Mouse (Mus musculus) limb, embryonic 10.5 days (tissue): ENCODE measurements around the gene Glis1. TPM values are rescaled to one million over a fixed set of nuclear protein-coding genes. Genes with fewer than 3 reads are reported as not detected.

ENCODE experiments used
- DNase-seq: peaks from one replicate; pipeline ENCODE4 v3.0.0-alpha.2; 2017; ENCODE audit warnings: low spot score
- H3K27ac ChIP-seq: fragments of 300-500 bp; sonication (generic); 2 replicates; pipeline ENCODE4 v1.5.1; 2016; ENCODE audit warnings: mild to moderate bottlenecking
- H3K27me3 ChIP-seq: fragments of 300-500 bp; sonication (generic); 2 replicates; pipeline ENCODE4 v1.6.1; 2016; ENCODE audit warnings: low read depth, mild to moderate bottlenecking; ENCODE audit not compliant: poor library complexity, severe bottlenecking
- H3K36me3 ChIP-seq: fragments of 300-500 bp; sonication (generic); 2 replicates; pipeline ENCODE4 v1.6.1; 2016; ENCODE audit warnings: mild to moderate bottlenecking, moderate library complexity
- H3K4me1 ChIP-seq: fragments of 300-500 bp; sonication (generic); 2 replicates; pipeline ENCODE4 v1.6.1; 2016
- H3K4me3 ChIP-seq: fragments of 300-500 bp; sonication (generic); 2 replicates; pipeline ENCODE4 v1.5.1; 2016; ENCODE audit warnings: mild to moderate bottlenecking, moderate library complexity
- H3K9me3 ChIP-seq: fragments of 300-500 bp; sonication (generic); replicated peaks from 2 replicates; pipeline ENCODE4 v1.6.1; 2016; ENCODE audit warnings: mild to moderate bottlenecking
- WGBS: fragments of 180-500 bp; shearing (Covaris S2); methylation state at CpG from one replicate; pipeline ENCODE4 v1.1.7; 2016; 5-methylcytosine and 5-hydroxymethylcytosine counted together
- polyA plus RNA-seq: library from polyadenylated mRNA; unstranded; fragments of >200 nt; fragmentation: Nextera tagmentation; extraction: Ambion mirVana; gene quantifications from 2 replicates; pipeline ENCODE4 v1.2.1, GENCODE M21; 2016

Glis1 gene
- polyA plus RNA-seq, result 5.1 and 9.9 TPM in 2 replicates

DNA sequence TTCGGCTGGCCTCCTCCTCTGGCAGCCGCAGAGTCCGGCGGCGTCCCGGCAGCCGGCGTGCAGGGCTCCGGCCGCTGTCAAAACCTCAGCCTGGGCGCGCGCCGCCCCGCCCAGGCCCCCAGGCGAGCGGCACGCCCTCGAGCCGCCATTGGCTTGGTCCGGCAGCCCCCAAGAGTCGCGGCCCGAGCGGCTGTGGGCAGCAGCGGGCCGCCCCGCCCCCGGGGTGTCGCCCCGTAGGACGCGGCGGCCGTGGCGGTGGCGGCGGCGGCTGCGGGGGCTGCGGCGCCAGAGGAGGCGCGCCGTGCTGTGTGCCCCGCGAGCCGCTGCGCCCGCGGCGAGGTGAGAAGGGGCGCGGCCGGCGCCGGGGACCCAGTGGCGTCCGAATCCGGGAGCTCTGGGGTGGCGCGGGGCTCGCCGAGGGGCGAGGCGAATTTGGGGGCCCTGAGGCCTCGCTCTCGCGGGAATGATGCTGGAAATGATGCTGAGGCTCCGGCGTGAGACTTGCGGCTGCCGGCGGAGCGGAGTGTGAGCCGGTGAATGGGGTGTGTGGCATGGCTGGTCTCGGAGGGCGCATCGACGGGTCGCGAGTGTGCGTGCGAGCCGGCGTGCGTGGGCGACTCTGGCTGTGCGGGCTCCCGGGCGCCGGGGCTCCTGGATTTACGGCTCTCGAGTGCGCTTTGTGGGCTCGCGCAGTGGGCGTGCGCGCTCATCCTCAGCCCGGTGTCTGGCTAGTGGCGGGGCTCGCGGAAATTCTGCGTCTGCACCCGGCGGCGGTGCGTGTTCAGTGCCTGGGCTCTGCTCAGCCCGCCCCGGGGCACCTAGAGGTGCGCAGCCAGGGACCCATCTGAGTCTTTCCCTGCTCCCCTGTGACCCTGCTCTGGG lies at the start of gene Glis1:
Gene Glis1, plus strand, starts transcription at position 236 of the 882 bp plus-strand sequence.
- H3K4me1 ChIP-seq, result peaks cover 49% of the 10 kb centered on the region
- peak; percentile 84 for DNase-seq
- H3K9me3 ChIP-seq, result no peaks in the 10 kb centered on the region
- H3K27me3 ChIP-seq, result peaks cover 85% of the 10 kb centered on the region
- peak within 1 kb of the TSS; percentile 82 for H3K27ac ChIP-seq
- under 1% methylated on average over 106 of the region's 112 CpGs for WGBS
- peak within 1 kb of the TSS; percentile 72 for H3K4me3 ChIP-seq
- no peaks in the 10 kb centered on the region for H3K36me3 ChIP-seq

DNA sequence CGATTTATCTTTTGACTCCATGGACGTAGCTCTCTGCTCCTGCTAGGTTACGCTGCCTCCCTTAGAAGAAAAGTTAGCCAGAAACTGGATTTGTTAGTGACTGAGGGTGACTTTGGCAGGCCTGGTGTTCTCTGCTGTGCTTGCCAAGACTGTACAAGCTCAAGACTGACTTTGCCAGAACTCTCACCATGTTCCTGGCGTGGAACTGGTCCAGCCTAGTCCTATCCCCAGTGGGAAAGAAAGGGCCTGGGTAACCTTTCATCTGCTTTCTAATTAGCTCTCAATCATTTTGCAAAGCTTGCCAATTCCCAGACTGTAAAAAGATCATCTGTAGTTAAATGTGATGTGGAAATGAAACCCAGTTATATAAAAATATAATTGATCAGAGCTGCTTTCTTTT lies 47.4 kb upstream of the Glis1 start:
- DNase-seq, result no peak
- Histone ChIP-seq H3K36me3 (peaks cover 97% of the 10 kb centered on the region), H3K4me1 (no peaks in the 10 kb centered on the region), H3K27ac (no peak overlapping the region), H3K4me3 (no peak overlapping the region), H3K27me3 (no peaks in the 10 kb centered on the region), H3K9me3 (no peaks in the 10 kb centered on the region)
- WGBS, result 98% methylated on average over 4 of the region's 4 CpGs

DNA sequence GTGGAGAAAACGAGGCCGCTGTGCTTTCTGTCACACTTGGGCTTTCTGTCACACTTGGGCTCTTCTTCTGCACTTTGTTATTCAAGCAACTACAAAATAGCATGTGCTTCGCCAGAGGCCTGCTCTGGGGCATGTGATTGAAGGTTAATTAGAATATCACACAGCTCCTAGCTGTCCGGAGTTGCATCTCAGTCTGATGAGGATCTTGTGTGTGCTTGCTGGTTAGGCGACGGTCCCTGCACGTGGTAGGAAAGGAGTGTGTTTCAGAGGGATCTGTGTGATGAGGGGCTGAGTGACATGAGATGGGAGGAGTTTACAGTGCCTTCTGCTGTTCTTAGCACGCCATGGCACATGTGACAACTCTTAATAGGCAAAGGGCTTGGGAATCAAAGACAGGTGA lies 46.9 kb upstream of the Glis1 start:
- WGBS, result 94% methylated on average over 8 of the region's 8 CpGs
- peaks cover 97% of the 10 kb centered on the region for H3K36me3 ChIP-seq
- H3K27ac ChIP-seq, result no peak overlapping the region
- no peak for DNase-seq
- H3K4me3 ChIP-seq, result no peak overlapping the region
- H3K4me1 ChIP-seq, result no peaks in the 10 kb centered on the region
- no peaks in the 10 kb centered on the region for H3K9me3 ChIP-seq
- H3K27me3 ChIP-seq, result no peaks in the 10 kb centered on the region

DNA sequence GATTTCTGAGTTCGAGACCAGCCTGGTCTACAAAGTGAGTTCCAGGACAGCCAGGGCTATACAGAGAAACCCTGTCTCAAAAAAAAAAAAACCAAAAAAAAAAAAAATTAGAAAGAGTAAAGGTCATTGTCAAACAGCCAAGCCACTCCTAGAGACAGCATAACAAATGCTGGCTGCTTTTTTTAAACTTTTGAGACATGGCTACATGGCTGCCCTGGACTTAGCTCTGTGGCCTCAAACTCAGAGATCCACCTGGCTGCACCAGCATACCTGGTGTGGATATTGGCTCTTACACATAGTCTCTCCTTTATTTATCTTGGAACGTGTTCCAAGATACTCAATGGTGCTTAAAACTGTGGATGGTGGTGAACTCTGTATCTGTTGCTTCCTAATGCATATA lies 46.1 kb upstream of the Glis1 start:
- WGBS, result 97% methylated on average over 2 of the region's 2 CpGs
- Histone ChIP-seq H3K4me1 (no peaks in the 10 kb centered on the region), H3K27me3 (no peaks in the 10 kb centered on the region), H3K9me3 (no peaks in the 10 kb centered on the region), H3K36me3 (peaks cover 97% of the 10 kb centered on the region), H3K4me3 (no peak overlapping the region), H3K27ac (no peak overlapping the region)
- no peak for DNase-seq

DNA sequence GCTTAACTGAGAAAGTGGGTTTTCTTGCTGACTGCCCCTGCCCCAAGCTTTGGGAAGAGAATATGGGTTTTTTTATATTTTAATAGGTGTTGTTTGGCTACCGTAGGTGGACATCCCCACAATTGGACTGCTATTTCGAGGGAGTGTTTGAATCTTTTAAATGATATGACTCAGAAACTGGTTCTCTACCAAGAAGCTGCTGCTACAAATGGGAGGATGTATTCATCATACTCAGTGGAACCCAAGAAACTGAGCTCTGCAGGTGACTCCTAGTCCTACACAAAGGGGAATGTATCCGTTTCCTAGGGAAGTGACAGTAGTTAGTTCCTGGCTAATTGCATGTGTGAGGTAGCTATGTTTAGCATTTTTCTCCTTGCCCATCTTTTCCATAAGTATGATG lies 45.0 kb upstream of the Glis1 start:
- H3K27ac ChIP-seq, result no peak overlapping the region
- 90% methylated on average over 3 of the region's 3 CpGs for WGBS

DNA sequence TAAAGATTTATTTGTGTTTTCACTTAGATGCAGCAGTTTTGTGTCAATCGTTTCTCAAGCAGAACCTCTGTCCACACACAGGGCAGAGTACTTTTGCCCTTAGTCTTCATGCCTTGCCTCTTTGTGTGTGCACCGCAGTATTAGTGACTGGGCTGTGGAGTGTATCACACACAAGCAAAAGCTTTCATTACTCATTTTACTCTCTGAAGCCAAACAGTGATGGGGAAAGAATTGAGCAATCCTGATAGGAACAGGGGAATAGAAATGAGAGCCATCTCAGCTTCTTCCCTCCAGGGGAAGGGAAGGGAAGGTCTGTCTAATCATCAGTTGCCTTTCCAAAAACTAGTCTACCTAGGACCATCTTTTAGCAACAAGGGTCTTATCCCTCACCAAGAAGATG lies 40.6 kb upstream of the Glis1 start:
- DNase-seq, result no peak
- WGBS, result 91% methylated on average over 2 of the region's 2 CpGs
- Histone ChIP-seq H3K36me3 (peaks cover 99% of the 10 kb centered on the region), H3K4me3 (no peak overlapping the region), H3K27me3 (no peaks in the 10 kb centered on the region), H3K9me3 (no peaks in the 10 kb centered on the region), H3K27ac (no peak overlapping the region), H3K4me1 (no peaks in the 10 kb centered on the region)

More for the DNA sequence above, 45.0 kb upstream of the Glis1 start:
- H3K36me3 ChIP-seq, result peaks cover 97% of the 10 kb centered on the region
- H3K4me1 ChIP-seq, result no peaks in the 10 kb centered on the region
- no peak for DNase-seq
- no peak overlapping the region for H3K4me3 ChIP-seq
- H3K27me3 ChIP-seq, result no peaks in the 10 kb centered on the region
- no peaks in the 10 kb centered on the region for H3K9me3 ChIP-seq

DNA sequence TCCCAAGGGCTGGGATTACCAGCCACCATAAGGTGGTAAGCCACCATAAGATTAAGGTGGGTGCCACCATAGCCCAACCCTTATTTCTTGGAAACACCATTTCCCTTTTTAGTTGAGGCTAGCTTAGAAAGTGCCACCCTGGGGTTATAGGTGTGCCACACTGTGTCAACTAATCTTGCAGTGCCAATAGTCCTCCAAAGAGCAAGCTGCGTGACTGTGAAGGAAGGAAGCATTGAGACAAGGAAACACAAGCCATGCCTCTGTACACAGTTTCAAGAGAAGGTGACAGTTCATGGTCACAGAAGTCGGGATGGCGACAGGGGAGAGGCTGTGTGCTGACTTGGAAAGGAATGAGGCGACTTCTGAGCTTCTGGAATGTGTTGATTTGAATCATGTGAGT lies 14.2 kb upstream of the Glis1 start:
- no peak for DNase-seq
- H3K27me3 ChIP-seq, result peaks cover 21% of the 10 kb centered on the region
- peaks cover 11% of the 10 kb centered on the region for H3K4me1 ChIP-seq
- no peak overlapping the region for H3K4me3 ChIP-seq
- WGBS, result 90% methylated on average over 4 of the region's 4 CpGs
- H3K27ac ChIP-seq, result no peak overlapping the region
- H3K36me3 ChIP-seq, result peaks cover 38% of the 10 kb centered on the region
- no peaks in the 10 kb centered on the region for H3K9me3 ChIP-seq

DNA sequence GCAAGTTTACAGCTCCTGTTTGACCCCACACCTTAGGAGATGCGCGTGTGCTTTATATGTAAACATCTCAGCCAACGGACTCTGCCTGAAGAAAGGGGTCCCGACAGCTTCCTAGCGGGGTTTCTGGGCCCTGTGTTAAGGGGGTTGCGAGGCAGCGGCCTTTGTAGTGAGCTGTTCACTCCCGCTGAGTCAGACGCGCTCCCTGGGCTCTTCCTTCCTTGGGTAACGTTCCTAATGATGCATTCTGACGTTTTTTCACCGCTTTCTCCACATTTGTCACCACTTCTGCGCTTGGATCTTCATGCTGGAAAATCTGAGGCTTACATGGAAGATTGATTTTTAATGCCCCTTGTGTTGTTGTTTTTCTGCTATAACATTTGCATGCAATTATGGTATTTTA lies 12.7 kb upstream of the Glis1 start:
- WGBS, result 4% methylated on average over 14 of the region's 14 CpGs
- no peak for DNase-seq
- Histone ChIP-seq H3K4me3 (peak overlapping the region; percentile 32), H3K36me3 (peaks cover 24% of the 10 kb centered on the region), H3K27me3 (peaks cover 32% of the 10 kb centered on the region), H3K27ac (no peak overlapping the region; the same call in 1 of the 2 replicates), H3K9me3 (no peaks in the 10 kb centered on the region), H3K4me1 (peaks cover 11% of the 10 kb centered on the region)

DNA sequence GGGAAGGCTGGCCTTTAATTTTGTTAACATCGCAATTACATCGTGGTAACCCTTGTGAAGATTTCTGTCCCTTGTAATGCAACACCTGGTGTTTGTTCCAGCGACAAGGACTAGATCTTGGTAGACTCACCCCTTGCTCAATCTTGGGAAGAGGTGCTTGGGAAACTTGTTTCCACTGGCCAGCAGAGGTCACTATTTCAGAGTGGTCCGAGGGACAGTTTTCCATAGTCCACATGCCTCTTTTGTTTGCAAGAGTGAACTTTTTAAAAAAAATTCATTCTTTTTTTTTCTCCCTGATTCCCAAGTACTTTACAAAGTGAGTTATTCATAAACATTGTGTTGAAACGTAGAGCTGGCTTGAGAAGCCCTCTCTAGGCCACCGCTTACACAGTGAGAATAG lies 12.2 kb upstream of the Glis1 start:
- Histone ChIP-seq H3K27ac (peak overlapping the region; percentile 53; the same call in 1 of the 2 replicates), H3K36me3 (peaks cover 19% of the 10 kb centered on the region), H3K27me3 (peaks cover 36% of the 10 kb centered on the region), H3K9me3 (no peaks in the 10 kb centered on the region), H3K4me3 (no peak overlapping the region), H3K4me1 (peaks cover 11% of the 10 kb centered on the region)
- peak; percentile 72 for DNase-seq
- 23% methylated on average over 6 of the region's 6 CpGs for WGBS

DNA sequence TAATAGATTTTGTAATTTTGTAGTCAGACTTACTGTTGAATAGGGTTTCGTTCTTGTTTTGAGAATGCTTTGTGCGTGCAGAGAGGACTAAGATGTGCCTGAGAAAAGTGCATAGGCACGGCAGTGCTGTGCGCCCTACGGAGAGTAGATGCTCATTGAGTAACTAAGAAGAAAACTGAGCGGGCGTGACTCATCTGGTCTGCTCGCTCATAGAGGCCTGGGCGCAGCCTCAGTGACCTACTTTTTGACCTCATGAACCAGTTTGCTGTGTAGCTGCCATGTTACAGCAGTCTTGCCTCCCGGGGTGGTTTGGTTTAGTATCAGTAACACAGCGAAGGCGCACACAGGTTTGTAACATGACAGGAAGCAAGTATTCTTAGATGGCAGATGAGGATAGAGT lies 8.8 kb upstream of the Glis1 start:
- Histone ChIP-seq H3K9me3 (no peaks in the 10 kb centered on the region), H3K27me3 (peaks cover 44% of the 10 kb centered on the region), H3K4me1 (peaks cover 11% of the 10 kb centered on the region), H3K27ac (no peak overlapping the region), H3K36me3 (no peaks in the 10 kb centered on the region), H3K4me3 (no peak overlapping the region)
- 92% methylated on average over 12 of the region's 12 CpGs for WGBS
- DNase-seq, result no peak

DNA sequence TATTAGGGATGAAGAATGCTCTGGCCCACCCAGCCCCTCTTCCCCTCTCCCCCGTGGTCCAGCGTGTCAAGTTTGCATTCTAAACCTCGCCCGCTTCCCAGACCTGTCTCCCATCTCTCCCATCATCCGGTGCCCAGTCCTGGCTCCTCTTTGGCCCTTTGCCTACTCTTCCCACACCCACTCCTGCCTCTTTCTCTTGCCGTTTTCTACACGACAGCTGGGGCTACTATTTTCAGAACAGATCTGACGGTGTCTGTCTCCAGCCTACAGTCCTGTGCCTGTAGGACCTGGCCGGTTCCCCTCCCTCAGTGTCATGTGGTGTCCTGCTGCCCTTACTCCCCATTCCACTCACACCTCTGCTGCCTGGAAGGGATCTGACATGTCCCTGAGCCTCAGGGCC lies 7.8 kb upstream of the Glis1 start:
- H3K9me3 ChIP-seq, result no peaks in the 10 kb centered on the region
- H3K4me1 ChIP-seq, result peaks cover 6% of the 10 kb centered on the region
- WGBS, result 82% methylated on average over 9 of the region's 9 CpGs
- no peaks in the 10 kb centered on the region for H3K36me3 ChIP-seq
- DNase-seq, result no peak
- no peak overlapping the region for H3K4me3 ChIP-seq
- H3K27ac ChIP-seq, result no peak overlapping the region
- H3K27me3 ChIP-seq, result peaks cover 37% of the 10 kb centered on the region; the same call in 1 of the 2 replicates

DNA sequence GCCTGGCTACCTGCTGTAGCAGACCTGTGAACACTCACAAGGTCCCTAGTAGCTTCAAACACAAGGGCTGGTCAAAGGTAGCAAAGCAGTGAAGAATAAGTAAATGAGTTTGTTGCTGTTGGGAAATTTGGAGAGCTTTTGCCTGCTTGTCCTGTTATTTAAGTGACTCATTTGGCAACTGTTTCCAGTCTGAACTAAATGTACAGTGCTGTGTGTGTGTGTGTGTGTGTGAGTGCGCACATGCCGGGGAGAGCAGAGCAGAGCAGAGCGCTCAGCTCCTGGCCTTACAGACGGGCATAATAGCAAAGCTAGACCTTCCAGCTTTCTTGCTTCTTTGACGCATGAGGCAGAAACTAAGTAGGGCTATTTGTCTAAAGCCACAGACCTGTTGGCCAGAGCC lies 1.7 kb upstream of the Glis1 start:
- no peak overlapping the region for H3K27ac ChIP-seq
- H3K9me3 ChIP-seq, result no peaks in the 10 kb centered on the region
- H3K4me3 ChIP-seq, result no peak overlapping the region
- H3K27me3 ChIP-seq, result peaks cover 70% of the 10 kb centered on the region
- WGBS, result 87% methylated on average over 5 of the region's 5 CpGs
- H3K4me1 ChIP-seq, result peaks cover 30% of the 10 kb centered on the region
- DNase-seq, result no peak
- no peaks in the 10 kb centered on the region for H3K36me3 ChIP-seq

DNA sequence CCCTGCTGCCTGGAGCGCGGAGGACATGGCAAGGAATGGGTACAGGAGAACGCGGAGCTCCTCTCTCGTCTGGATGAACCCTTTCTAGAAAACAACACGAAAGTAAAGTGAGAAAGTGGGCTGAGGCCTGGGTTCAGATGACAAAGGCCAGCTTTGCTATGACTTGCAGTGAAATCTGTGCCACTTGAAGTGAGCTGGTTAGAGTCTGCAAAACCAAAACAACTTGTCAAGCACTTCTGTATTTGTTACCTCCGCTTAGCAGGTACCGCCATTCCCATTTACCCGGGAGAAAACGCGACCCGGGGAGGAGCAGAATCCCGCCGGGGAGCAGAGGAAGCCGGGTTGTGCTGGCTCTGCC lies 414 bp upstream of the Glis1 start:
- no peak for DNase-seq
- Histone ChIP-seq H3K9me3 (no peaks in the 10 kb centered on the region), H3K36me3 (no peaks in the 10 kb centered on the region), H3K27me3 (peaks cover 79% of the 10 kb centered on the region), H3K4me3 (peak overlapping the region; percentile 72), H3K4me1 (peaks cover 42% of the 10 kb centered on the region), H3K27ac (peak overlapping the region; percentile 82; the same call in 1 of the 2 replicates)
- 4% methylated on average over 15 of the region's 15 CpGs for WGBS
